Mouse (Mus musculus): ENCODE measurements around the gene Cygb. TPM values are rescaled to one million over a fixed set of nuclear protein-coding genes. Genes with fewer than 3 reads are reported as not detected.
"Not testable (repeated sequence)": the region's sequence is repeated elsewhere in the genome, so short reads cannot be mapped to it uniquely, and the experiment has no call there.

Gene Cygb
- polyA plus RNA-seq, 1 experiment from 2014 or later, result 16.0 TPM

- Histone ChIP-seq H3K9me3 (replicated peaks) (no peaks in the 10 kb centered on the region), H3K4me3 (replicated peaks) (no peak overlapping the region), H3K27me3 (no peaks in the 10 kb centered on the region), H3K4me2 (no peak overlapping the region), H3K27ac (no peak overlapping the region), H3K4me1 (peaks cover 29% of the 10 kb centered on the region), H3K9ac (no peak overlapping the region), H3K36me3 (peaks cover 44% of the 10 kb centered on the region)
- WGBS, result 77% methylated on average over 4 of the region's 4 CpGs
- no peak for ATAC-seq (replicated peaks; ENCODE audit: low FRiP score)
These were observed 29.7 kb upstream of the Cygb start for GRCm38 (mm10) chr11:116683777-116684176.

GRCm38 (mm10) chr11:116682501-116683144 lies 28.5 kb upstream of the Cygb start:
- Histone ChIP-seq H3K9ac (no peak overlapping the region), H3K9me3 (replicated peaks) (no peaks in the 10 kb centered on the region), H3K27ac (peak overlapping the region; percentile 52), H3K4me2 (no peak overlapping the region), H3K27me3 (no peaks in the 10 kb centered on the region), H3K36me3 (peaks cover 55% of the 10 kb centered on the region), H3K4me1 (peaks cover 29% of the 10 kb centered on the region), H3K4me3 (replicated peaks) (no peak overlapping the region)
- 37% methylated on average over 14 of the region's 14 CpGs for WGBS
- ATAC-seq (replicated peaks; ENCODE audit: low FRiP score), result peak; percentile 67

DNA sequence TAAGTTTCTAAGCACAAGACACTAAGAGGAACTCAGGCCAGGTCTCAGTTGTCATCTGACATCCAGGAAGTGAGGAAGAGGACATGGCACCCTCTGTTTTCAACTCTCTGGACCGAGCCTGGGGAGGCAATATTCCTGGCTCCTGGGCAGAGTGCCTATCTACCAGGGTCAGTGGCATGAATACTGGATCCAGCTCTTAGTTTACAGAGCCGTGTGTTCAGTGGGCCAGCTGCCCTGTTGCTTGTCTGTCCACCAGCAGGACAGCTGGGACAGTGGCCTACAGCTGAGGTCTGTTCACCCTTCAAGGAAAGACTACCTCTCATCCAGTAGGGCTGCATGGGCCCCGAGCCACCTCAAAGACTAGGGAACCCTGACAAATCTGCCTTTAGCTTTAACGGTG lies 27.0 kb upstream of the Cygb start:
- H3K27me3 ChIP-seq, result no peaks in the 10 kb centered on the region
- H3K36me3 ChIP-seq, result peaks cover 70% of the 10 kb centered on the region
- no peak overlapping the region for H3K9ac ChIP-seq
- ATAC-seq (replicated peaks; ENCODE audit: low FRiP score), result no peak
- H3K4me1 ChIP-seq, result peaks cover 32% of the 10 kb centered on the region
- H3K4me2 ChIP-seq, result no peak overlapping the region
- H3K9me3 ChIP-seq (replicated peaks), result no peaks in the 10 kb centered on the region
- no peak overlapping the region for H3K4me3 ChIP-seq (replicated peaks)
- WGBS, result 83% methylated on average over 4 of the region's 4 CpGs
- no peak overlapping the region for H3K27ac ChIP-seq

- H3K9me3 ChIP-seq (replicated peaks), result no peaks in the 10 kb centered on the region
- no peak overlapping the region for H3K9ac ChIP-seq
- peaks cover 70% of the 10 kb centered on the region for H3K36me3 ChIP-seq
- peaks cover 32% of the 10 kb centered on the region for H3K4me1 ChIP-seq
- 76% methylated on average over 24 of the region's 24 CpGs for WGBS
- no peak overlapping the region for H3K4me2 ChIP-seq
- ATAC-seq (replicated peaks; ENCODE audit: low FRiP score), result no peak
- H3K27ac ChIP-seq, result no peak overlapping the region
- H3K27me3 ChIP-seq, result no peaks in the 10 kb centered on the region
- H3K4me3 ChIP-seq (replicated peaks), result no peak overlapping the region
These were observed 26.4 kb upstream of the Cygb start for GRCm38 (mm10) chr11:116680321-116681091.

GRCm38 (mm10) chr11:116679148-116679547 lies 25.0 kb upstream of the Cygb start:
- WGBS, result 92% methylated on average over 6 of the region's 6 CpGs
- Histone ChIP-seq H3K4me2 (no peak overlapping the region), H3K9me3 (replicated peaks) (no peaks in the 10 kb centered on the region), H3K9ac (no peak overlapping the region), H3K27me3 (no peaks in the 10 kb centered on the region), H3K27ac (no peak overlapping the region), H3K36me3 (peaks cover 70% of the 10 kb centered on the region), H3K4me1 (peaks cover 45% of the 10 kb centered on the region), H3K4me3 (replicated peaks) (no peak overlapping the region)
- no peak for ATAC-seq (replicated peaks; ENCODE audit: low FRiP score)

DNA sequence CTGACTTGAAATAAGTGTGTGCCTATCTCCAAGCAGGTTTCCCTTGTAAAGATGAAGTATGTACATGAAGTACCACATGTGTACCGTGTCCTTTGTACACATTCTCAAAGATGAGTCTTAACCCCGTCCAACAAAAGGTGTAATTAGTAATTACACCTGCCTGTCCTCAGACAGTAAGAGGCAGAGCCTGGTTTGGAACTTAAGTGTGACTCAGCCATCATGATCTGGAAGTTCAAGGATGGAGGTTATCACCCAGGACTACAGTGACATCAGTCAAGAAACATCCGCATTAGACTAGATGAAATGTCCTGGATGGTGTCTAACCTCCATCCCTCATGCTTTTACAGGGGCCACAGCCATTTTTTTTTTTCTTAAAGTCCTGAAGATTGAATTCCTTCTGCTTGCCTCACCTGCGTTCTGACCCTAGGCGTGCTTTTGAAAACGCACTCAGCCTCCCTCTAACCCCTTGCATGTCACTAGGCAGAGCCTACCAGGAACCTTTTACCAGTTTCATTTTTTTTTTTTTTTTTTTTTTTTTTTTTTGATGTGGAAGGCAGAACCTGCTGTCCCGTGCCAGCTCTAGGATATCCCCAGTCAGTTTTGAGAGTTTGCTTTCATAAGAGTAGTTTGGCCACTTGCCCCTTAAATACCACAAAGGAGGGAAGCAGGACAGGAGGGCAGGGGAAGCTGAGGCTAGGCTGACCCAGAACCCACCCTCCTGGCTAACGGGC lies 23.8 kb upstream of the Cygb start:
- Histone ChIP-seq H3K27me3 (no peaks in the 10 kb centered on the region), H3K9ac (no peak overlapping the region), H3K4me1 (peaks cover 49% of the 10 kb centered on the region), H3K27ac (no peak overlapping the region), H3K9me3 (replicated peaks) (no peaks in the 10 kb centered on the region), H3K4me3 (replicated peaks) (no peak overlapping the region), H3K36me3 (peaks cover 78% of the 10 kb centered on the region), H3K4me2 (no peak overlapping the region)
- no peak for ATAC-seq (replicated peaks; ENCODE audit: low FRiP score)
- 80% methylated on average over 8 of the region's 8 CpGs for WGBS

DNA sequence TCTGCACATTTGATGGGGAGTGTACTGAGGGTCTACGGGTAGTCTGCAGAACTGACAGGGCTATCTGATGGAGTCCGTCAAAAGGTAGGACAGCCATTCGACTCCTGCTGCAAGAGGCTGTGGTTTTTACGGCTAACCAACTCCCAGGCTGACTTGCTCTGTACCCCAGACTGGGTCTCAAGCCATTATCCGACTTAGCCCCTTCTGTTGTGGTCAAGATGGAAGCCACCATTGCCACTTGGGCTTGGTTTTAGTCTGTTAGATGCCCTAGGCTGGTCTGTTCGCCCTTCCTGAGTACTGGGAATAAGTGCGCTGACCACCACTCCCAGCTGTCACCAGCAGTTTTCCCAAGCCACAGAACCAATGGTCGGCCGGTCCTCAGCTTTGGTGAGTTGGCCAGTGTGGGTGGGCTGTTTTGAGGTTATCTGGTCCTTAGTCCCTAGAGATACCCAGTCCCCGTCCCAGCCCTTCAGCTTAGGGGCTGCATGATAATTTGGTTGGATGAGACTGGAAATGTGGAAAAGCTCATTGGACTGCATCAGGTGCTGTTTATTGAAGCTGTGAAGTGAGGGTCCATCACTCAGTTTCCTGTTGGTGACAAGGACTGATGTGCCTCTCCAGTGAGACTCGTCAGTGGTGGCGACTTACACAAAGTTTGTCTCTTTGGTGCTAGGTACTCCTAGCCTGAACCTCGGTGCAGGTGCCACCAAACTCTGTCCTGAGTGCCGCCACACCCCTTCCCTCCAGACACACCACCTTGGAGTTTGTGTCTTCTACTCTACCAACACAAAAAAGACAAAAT lies 22.3 kb upstream of the Cygb start:
- no peak overlapping the region for H3K4me2 ChIP-seq
- H3K4me3 ChIP-seq (replicated peaks), result no peak overlapping the region
- ATAC-seq (replicated peaks; ENCODE audit: low FRiP score), result no peak
- H3K27me3 ChIP-seq, result no peaks in the 10 kb centered on the region
- H3K36me3 ChIP-seq, result peaks cover 81% of the 10 kb centered on the region
- H3K9ac ChIP-seq, result no peak overlapping the region
- 89% methylated on average over 14 of the region's 14 CpGs for WGBS
- peaks cover 41% of the 10 kb centered on the region for H3K4me1 ChIP-seq
- H3K9me3 ChIP-seq (replicated peaks), result no peaks in the 10 kb centered on the region
- H3K27ac ChIP-seq, result 0 out of 2 replicates have a peak overlapping the region, but pooled peaks have one; percentile 64

- H3K9me3 ChIP-seq (replicated peaks); H3K4me3 ChIP-seq (replicated peaks); ATAC-seq (replicated peaks; ENCODE audit: low FRiP score); H3K27me3 ChIP-seq; H3K4me2 ChIP-seq; H3K9ac ChIP-seq: not testable (repeated sequence)
- Histone ChIP-seq H3K36me3 (peaks cover 73% of the 10 kb centered on the region), H3K27ac (peak overlapping the region; percentile 64; the same call in 1 of the 2 replicates), H3K4me1 (peaks cover 43% of the 10 kb centered on the region)
- 74% methylated on average over 6 of the region's 6 CpGs for WGBS
These were observed 21.3 kb upstream of the Cygb start for GRCm38 (mm10) chr11:116675429-116675828.

- Histone ChIP-seq H3K9ac (no peak overlapping the region), H3K4me1 (peaks cover 44% of the 10 kb centered on the region), H3K4me2 (no peak overlapping the region), H3K27me3 (peaks cover 3% of the 10 kb centered on the region; the same call in 1 of the 2 replicates), H3K27ac (peak overlapping the region; percentile 64), H3K4me3 (replicated peaks) (no peak overlapping the region), H3K9me3 (replicated peaks) (no peaks in the 10 kb centered on the region), H3K36me3 (peaks cover 71% of the 10 kb centered on the region)
- WGBS, result 55% methylated on average over 7 of the region's 7 CpGs
- ATAC-seq (replicated peaks; ENCODE audit: low FRiP score), result no peak; the same call in 1 of the 2 replicates
These were observed 20.7 kb upstream of the Cygb start for GRCm38 (mm10) chr11:116674616-116675379.

- Histone ChIP-seq H3K36me3 (peaks cover 57% of the 10 kb centered on the region), H3K4me2 (peak overlapping the region; percentile 72), H3K9ac (peak overlapping the region; percentile 90; the same call in 1 of the 2 replicates), H3K9me3 (replicated peaks) (no peaks in the 10 kb centered on the region), H3K4me3 (replicated peaks) (0 out of 2 replicates have a peak overlapping the region, but pooled peaks have one; percentile 5), H3K4me1 (peaks cover 53% of the 10 kb centered on the region), H3K27me3 (peaks cover 4% of the 10 kb centered on the region; the same call in 1 of the 2 replicates), H3K27ac (peak overlapping the region; percentile 64)
- 80% methylated on average over 2 of the region's 2 CpGs for WGBS
- ATAC-seq (replicated peaks; ENCODE audit: low FRiP score), result no peak
These were observed 19.3 kb upstream of the Cygb start for GRCm38 (mm10) chr11:116673410-116673809.

DNA sequence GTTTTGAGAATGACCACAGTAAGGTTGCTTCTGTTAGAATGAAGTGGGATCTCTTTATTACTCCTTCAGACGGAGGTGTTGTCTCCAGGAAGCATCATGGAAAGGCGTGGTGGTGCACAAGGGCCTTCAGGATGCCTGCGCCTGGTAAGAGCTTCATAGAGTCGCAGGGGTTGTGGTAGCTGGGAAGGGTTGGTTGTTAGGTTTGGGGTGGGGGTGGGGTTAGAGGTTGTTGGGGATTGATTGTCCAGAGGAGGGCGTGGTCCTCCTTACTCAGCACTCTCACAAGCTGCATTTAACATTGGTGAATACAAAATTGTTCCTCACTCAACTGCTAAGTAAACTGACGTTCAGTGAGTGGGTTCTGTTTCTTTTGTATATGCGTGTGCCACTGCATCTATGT lies 18.5 kb upstream of the Cygb start:
- ATAC-seq (replicated peaks; ENCODE audit: low FRiP score), result no peak
- Histone ChIP-seq H3K27me3 (peaks cover 4% of the 10 kb centered on the region; the same call in 1 of the 2 replicates), H3K36me3 (peaks cover 50% of the 10 kb centered on the region), H3K4me2 (peak overlapping the region; percentile 72), H3K27ac (peak overlapping the region; percentile 64; the same call in 1 of the 2 replicates), H3K4me1 (peaks cover 53% of the 10 kb centered on the region), H3K4me3 (replicated peaks) (peak overlapping the region; percentile 88), H3K9ac (peak overlapping the region; percentile 90), H3K9me3 (replicated peaks) (no peaks in the 10 kb centered on the region)
- 15% methylated on average over 7 of the region's 7 CpGs for WGBS
